Mouse (Mus musculus) lung, postnatal 0 days (tissue): ENCODE measurements around the gene Wnt1.

Experiments used
- CTCF ChIP-seq: IDR thresholded peaks from 2 replicates; pipeline ENCODE4 v1.5.1; 2016; ENCODE audit warnings: antibody characterized with exemption, mild to moderate bottlenecking
- EP300 ChIP-seq: IDR thresholded peaks from 2 replicates; pipeline ENCODE4 v1.6.1; 2016; ENCODE audit warnings: antibody characterized with exemption, mild to moderate bottlenecking, control low read depth

DNA sequence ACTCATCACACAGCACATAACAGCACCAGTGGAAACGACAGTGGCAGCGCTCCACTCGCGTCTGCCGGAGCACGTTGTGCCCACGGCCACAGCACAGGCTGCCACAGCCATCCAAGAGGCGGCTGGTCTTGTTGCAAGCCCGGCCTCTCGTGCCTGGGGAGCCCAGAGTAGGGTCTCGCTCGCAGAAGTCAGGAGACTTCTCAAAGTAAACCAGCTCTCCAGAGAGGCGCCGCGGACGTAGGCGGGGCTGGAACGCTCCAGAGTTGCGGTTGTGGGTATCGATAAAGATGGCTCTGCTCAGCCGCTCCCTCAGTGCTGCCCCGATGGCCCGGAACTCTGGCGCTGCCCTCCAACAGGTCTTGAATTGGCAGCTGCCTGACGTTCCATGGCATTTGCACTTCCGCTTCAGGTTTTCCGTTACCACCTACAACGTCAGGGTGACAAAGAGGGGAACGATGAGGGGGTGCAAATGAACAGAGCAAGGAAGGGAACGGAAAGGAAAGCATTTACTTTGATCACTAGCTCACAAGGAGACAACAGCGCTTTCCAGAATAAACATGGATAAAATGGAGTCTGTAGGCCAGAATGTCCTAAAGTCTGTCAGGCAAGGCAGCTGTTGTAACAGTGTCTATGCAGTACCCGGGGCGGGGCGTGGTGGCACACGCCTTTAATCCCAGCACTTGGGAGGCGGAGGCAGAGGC is 17.0 kb upstream of the Wnt1 start:
- TF ChIP-seq CTCF, result no peak
- no peak for TF ChIP-seq EP300
